Mouse (Mus musculus): ENCODE measurements around the gene Sfxn3. TPM values are rescaled to one million over a fixed set of nuclear protein-coding genes. Genes with fewer than 3 reads are reported as not detected.

Sfxn3 gene
- polyA plus RNA-seq, 1 experiment from 2014 or later: 63.1 TPM

GRCm38 (mm10) chr19:45080711-45081110 is 33.4 kb downstream of the Sfxn3 start:
- H3K27me3 ChIP-seq: peaks cover 99% of the 10 kb centered on the region
- H3K9ac ChIP-seq: peak overlapping the region; percentile 61

GRCm38 (mm10) chr19:45081279-45081678 is 34.0 kb downstream of the Sfxn3 start:
- H3K4me2 ChIP-seq: peak overlapping the region; percentile 56
- WGBS: 2% methylated on average over 5 of the region's 5 CpGs
- peaks cover 99% of the 10 kb centered on the region for H3K27me3 ChIP-seq
- no peaks in the 10 kb centered on the region for H3K36me3 ChIP-seq
- ATAC-seq (ENCODE audit: low FRiP score): no peak
- peak overlapping the region; percentile 28; the same call in 1 of the 2 replicates for H3K4me3 ChIP-seq
- peaks cover 41% of the 10 kb centered on the region for H3K4me1 ChIP-seq (replicated peaks)
- H3K9ac ChIP-seq: no peak overlapping the region
- H3K27ac ChIP-seq: no peak overlapping the region
- H3K9me3 ChIP-seq: no peaks in the 10 kb centered on the region

More at GRCm38 (mm10) chr19:45080711-45081110, 33.4 kb downstream of the Sfxn3 start:
- no peak for ATAC-seq (ENCODE audit: low FRiP score)
- under 1% methylated on average over 17 of the region's 17 CpGs for WGBS
- H3K4me1 ChIP-seq (replicated peaks): peaks cover 46% of the 10 kb centered on the region
- no peaks in the 10 kb centered on the region for H3K36me3 ChIP-seq
- H3K27ac ChIP-seq: no peak overlapping the region
- H3K4me3 ChIP-seq: peak overlapping the region; percentile 28
- H3K4me2 ChIP-seq: peak overlapping the region; percentile 56
- H3K9me3 ChIP-seq: no peaks in the 10 kb centered on the region

- no peak for ATAC-seq (ENCODE audit: low FRiP score)
- Histone ChIP-seq H3K9me3 (no peaks in the 10 kb centered on the region), H3K4me1 (replicated peaks) (peaks cover 34% of the 10 kb centered on the region), H3K4me2 (no peak overlapping the region), H3K9ac (no peak overlapping the region), H3K4me3 (no peak overlapping the region), H3K27me3 (peaks cover 98% of the 10 kb centered on the region), H3K27ac (no peak overlapping the region), H3K36me3 (no peaks in the 10 kb centered on the region)
- WGBS: 18% methylated on average over 11 of the region's 11 CpGs
These were observed 34.7 kb downstream of the Sfxn3 start for GRCm38 (mm10) chr19:45081841-45082550.

- ATAC-seq (ENCODE audit: low FRiP score): no peak
- H3K4me2 ChIP-seq: no peak overlapping the region
- WGBS: 36% methylated on average over 11 of the region's 11 CpGs
- H3K27me3 ChIP-seq: peaks cover 51% of the 10 kb centered on the region
- H3K9ac ChIP-seq: no peak overlapping the region
- no peaks in the 10 kb centered on the region for H3K36me3 ChIP-seq
- no peak overlapping the region for H3K4me3 ChIP-seq
- peaks cover 7% of the 10 kb centered on the region; the same call in 1 of the 2 replicates for H3K4me1 ChIP-seq (replicated peaks)
- H3K9me3 ChIP-seq: no peaks in the 10 kb centered on the region
- H3K27ac ChIP-seq: no peak overlapping the region
These were observed 50.6 kb downstream of the Sfxn3 start for GRCm38 (mm10) chr19:45097868-45098267.

DNA sequence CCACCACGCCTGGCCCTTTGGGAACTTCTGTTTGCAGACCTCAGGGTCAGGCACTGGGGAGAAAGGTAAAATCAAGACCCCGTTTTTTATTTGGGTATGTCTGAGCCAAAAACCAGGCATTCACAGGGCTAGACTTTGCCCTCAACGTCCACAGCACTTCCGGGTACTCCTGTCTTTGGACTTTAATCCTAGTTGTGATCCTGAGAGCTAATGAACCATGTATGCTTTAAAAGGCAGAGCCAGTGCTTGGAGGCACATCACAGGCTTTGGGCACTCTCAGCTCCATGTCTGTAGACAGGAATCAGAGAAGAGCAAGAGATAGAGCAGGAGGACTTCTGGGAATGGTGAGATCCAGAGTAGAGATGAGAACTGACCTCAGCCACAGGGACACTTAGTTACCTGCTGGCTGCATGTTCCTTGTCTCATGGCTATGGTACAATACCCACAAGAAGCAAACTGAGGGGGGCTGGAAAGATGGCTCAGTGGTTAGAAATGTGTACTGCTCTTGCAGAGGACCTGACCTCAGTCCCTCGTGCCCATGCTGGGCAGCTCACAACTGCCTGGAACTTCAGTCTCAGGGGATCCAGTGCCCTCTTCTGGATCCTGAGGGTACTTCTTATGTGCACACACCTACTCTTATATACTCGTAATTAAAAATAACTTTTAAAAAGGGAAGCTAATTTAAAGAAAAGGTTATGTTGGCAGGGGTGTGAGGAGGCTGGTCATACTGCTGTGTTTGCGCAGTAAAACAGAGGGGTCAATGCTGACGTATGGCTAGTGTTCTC is 53.4 kb downstream of the Sfxn3 start:
- Histone ChIP-seq H3K4me1 (replicated peaks) (peaks cover 26% of the 10 kb centered on the region), H3K4me2 (no peak overlapping the region), H3K27me3 (peaks cover 75% of the 10 kb centered on the region), H3K9ac (no peak overlapping the region), H3K9me3 (no peaks in the 10 kb centered on the region), H3K27ac (no peak overlapping the region), H3K4me3 (no peak overlapping the region), H3K36me3 (no peaks in the 10 kb centered on the region)
- WGBS: 81% methylated on average over 8 of the region's 8 CpGs
- no peak for ATAC-seq (ENCODE audit: low FRiP score)

DNA sequence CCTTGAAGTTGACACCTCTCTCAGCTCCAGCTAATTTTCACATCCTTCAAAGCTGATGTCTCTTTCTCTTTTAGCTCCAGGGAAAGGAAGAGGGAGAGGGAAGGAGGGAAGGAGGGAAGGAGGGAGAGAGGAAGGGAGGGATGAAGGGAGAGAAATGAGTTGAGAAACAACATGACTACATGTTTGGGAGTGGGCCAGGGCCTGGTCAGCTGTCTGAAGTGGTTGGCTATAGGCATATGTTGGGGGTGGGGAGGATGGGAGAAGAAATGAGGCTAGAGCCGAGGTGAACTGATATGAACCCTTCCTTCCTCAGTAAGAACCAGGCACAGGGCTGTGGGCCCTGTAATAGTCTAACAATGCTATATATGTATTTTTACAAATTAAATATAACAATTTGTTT is 58.3 kb downstream of the Sfxn3 start:
- Histone ChIP-seq H3K27me3 (peaks cover 72% of the 10 kb centered on the region), H3K9me3 (no peaks in the 10 kb centered on the region), H3K9ac (no peak overlapping the region), H3K27ac (no peak overlapping the region), H3K36me3 (no peaks in the 10 kb centered on the region), H3K4me3 (no peak overlapping the region), H3K4me2 (no peak overlapping the region), H3K4me1 (replicated peaks) (peaks cover 24% of the 10 kb centered on the region)
- WGBS: 43% methylated on average over 1 of the region's 1 CpGs
- no peak for ATAC-seq (ENCODE audit: low FRiP score)

Other genes with a start within 250 kb of the Sfxn3 start
- gene Slf2, start 116.4 kb upstream of the Sfxn3 start, polyA plus RNA-seq (2015; fragmentation: Nextera tagmentation; extraction: Ambion mirVana): 29.8 and 30.5 TPM in 2 replicates
- 19.2 and 19.9 TPM in 2 replicates for gene Sema4g, start 58.4 kb upstream of the Sfxn3 start, polyA plus RNA-seq (2015; fragmentation: Nextera tagmentation; extraction: Ambion mirVana)
- gene Twnk, start 41.8 kb upstream of the Sfxn3 start, polyA plus RNA-seq (2015; fragmentation: Nextera tagmentation; extraction: Ambion mirVana): 16.0 and 17.0 TPM in 2 replicates
- gene Mrpl43, start 41.1 kb upstream of the Sfxn3 start, polyA plus RNA-seq (2015; fragmentation: Nextera tagmentation; extraction: Ambion mirVana): 91.6 and 93.6 TPM in 2 replicates
- 23.4 and 24.1 TPM in 2 replicates for gene Lzts2, start 33.1 kb upstream of the Sfxn3 start, polyA plus RNA-seq (2015; fragmentation: Nextera tagmentation; extraction: Ambion mirVana)
- 1.4 and 1.5 TPM in 2 replicates for gene Pdzd7, start 1.8 kb upstream of the Sfxn3 start, polyA plus RNA-seq (2015; fragmentation: Nextera tagmentation; extraction: Ambion mirVana)
- 4.7 and 6.3 TPM in 2 replicates for gene Kazald1, start 27.7 kb downstream of the Sfxn3 start, polyA plus RNA-seq (2015; fragmentation: Nextera tagmentation; extraction: Ambion mirVana)
- gene Tlx1, start 103.2 kb downstream of the Sfxn3 start, polyA plus RNA-seq (2015; fragmentation: Nextera tagmentation; extraction: Ambion mirVana): 3.0 and 5.1 TPM in 2 replicates
- 9.5 and 11.8 TPM in 2 replicates for gene Lbx1, start 188.3 kb downstream of the Sfxn3 start, polyA plus RNA-seq (2015; fragmentation: Nextera tagmentation; extraction: Ambion mirVana)

All from hindbrain, embryonic 13.5 days (tissue).